Mouse (Mus musculus): ENCODE results near the gene Eif4e1b. TPM values are rescaled to one million over a fixed set of nuclear protein-coding genes. Genes with fewer than 3 reads are reported as not detected.
A peak's percentile ranks its signal among the peaks of the same experiment; 100 is the strongest.

The Eif4e1b gene
- polyA plus RNA-seq, 1 experiment from 2014 or later, result not detected

GRCm38 (mm10) chr13:54752656-54753055, 31.1 kb upstream of the Eif4e1b start:
- no peak overlapping the region for H3K4me3 ChIP-seq
- 59% methylated on average over 10 of the region's 10 CpGs for WGBS
- H3K9me3 ChIP-seq, result no peaks in the 10 kb centered on the region
- H3K27ac ChIP-seq (replicated peaks), result no peak overlapping the region
- H3K27me3 ChIP-seq (replicated peaks), result peaks cover 100% of the 10 kb centered on the region
- no peak overlapping the region for H3K9ac ChIP-seq
- ATAC-seq (ENCODE audit: extremely low read depth, insufficient number of reproducible peaks, low FRiP score, low TSS enrichment), result no peak
- peaks cover 12% of the 10 kb centered on the region for H3K4me1 ChIP-seq
- H3K4me2 ChIP-seq, result no peak overlapping the region
- no peaks in the 10 kb centered on the region for H3K36me3 ChIP-seq

DNA sequence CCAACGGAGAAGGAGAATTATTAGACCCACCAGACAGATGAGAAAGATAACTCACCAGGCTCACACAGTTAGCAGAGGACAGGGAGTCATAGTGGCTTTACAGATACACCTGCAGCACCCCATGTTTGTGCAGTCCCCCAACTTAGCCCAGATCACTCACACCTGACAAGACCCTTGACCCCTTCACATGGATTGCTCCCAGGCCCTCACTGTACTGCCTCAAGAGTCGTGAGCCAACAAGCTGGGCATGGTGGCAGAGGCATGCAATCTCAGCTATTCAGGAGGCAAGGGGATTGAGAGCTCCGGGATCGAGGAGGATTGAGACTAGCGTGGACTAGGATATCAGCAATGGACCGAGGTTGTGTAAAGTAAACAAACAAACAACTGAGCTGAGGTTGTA, 30.1 kb upstream of the Eif4e1b start:
- peaks cover 17% of the 10 kb centered on the region for H3K4me1 ChIP-seq
- H3K4me2 ChIP-seq, result no peak overlapping the region
- no peak overlapping the region for H3K4me3 ChIP-seq
- no peak overlapping the region for H3K27ac ChIP-seq (replicated peaks)
- no peak for ATAC-seq (ENCODE audit: extremely low read depth, insufficient number of reproducible peaks, low FRiP score, low TSS enrichment)
- 47% methylated on average over 6 of the region's 6 CpGs for WGBS
- H3K36me3 ChIP-seq, result no peaks in the 10 kb centered on the region
- no peaks in the 10 kb centered on the region for H3K9me3 ChIP-seq
- no peak overlapping the region for H3K9ac ChIP-seq
- peaks cover 95% of the 10 kb centered on the region for H3K27me3 ChIP-seq (replicated peaks)

GRCm38 (mm10) chr13:54754169-54755080, 29.4 kb upstream of the Eif4e1b start:
- peaks cover 17% of the 10 kb centered on the region for H3K4me1 ChIP-seq
- ATAC-seq (ENCODE audit: extremely low read depth, insufficient number of reproducible peaks, low FRiP score, low TSS enrichment), result no peak
- H3K27ac ChIP-seq (replicated peaks), result no peak overlapping the region
- no peak overlapping the region for H3K9ac ChIP-seq
- WGBS, result 27% methylated on average over 12 of the region's 12 CpGs
- H3K27me3 ChIP-seq (replicated peaks), result peaks cover 95% of the 10 kb centered on the region
- no peak overlapping the region for H3K4me2 ChIP-seq
- no peaks in the 10 kb centered on the region for H3K36me3 ChIP-seq
- no peak overlapping the region for H3K4me3 ChIP-seq
- H3K9me3 ChIP-seq, result no peaks in the 10 kb centered on the region

GRCm38 (mm10) chr13:54755201-54755830, 28.5 kb upstream of the Eif4e1b start:
- Histone ChIP-seq H3K27ac (replicated peaks) (no peak overlapping the region), H3K4me1 (peaks cover 9% of the 10 kb centered on the region), H3K4me3 (no peak overlapping the region), H3K4me2 (no peak overlapping the region), H3K36me3 (no peaks in the 10 kb centered on the region), H3K27me3 (replicated peaks) (peaks cover 95% of the 10 kb centered on the region), H3K9ac (no peak overlapping the region), H3K9me3 (no peaks in the 10 kb centered on the region)
- ATAC-seq (ENCODE audit: extremely low read depth, insufficient number of reproducible peaks, low FRiP score, low TSS enrichment), result no peak
- 5% methylated on average over 9 of the region's 9 CpGs for WGBS

GRCm38 (mm10) chr13:54756156-54756712, 27.6 kb upstream of the Eif4e1b start:
- H3K4me2 ChIP-seq, result no peak overlapping the region
- H3K36me3 ChIP-seq, result no peaks in the 10 kb centered on the region
- H3K9me3 ChIP-seq, result no peaks in the 10 kb centered on the region
- H3K4me1 ChIP-seq, result peaks cover 9% of the 10 kb centered on the region
- H3K9ac ChIP-seq, result no peak overlapping the region
- H3K4me3 ChIP-seq, result no peak overlapping the region
- no peak for ATAC-seq (ENCODE audit: extremely low read depth, insufficient number of reproducible peaks, low FRiP score, low TSS enrichment)
- 73% methylated on average over 8 of the region's 8 CpGs for WGBS
- H3K27ac ChIP-seq (replicated peaks), result no peak overlapping the region
- H3K27me3 ChIP-seq (replicated peaks), result peaks cover 95% of the 10 kb centered on the region

- Histone ChIP-seq H3K9ac (no peak overlapping the region), H3K4me1 (peaks cover 9% of the 10 kb centered on the region), H3K4me3 (peak overlapping the region; percentile 47), H3K36me3 (no peaks in the 10 kb centered on the region), H3K27me3 (replicated peaks) (peaks cover 95% of the 10 kb centered on the region), H3K4me2 (peak overlapping the region; percentile 68), H3K9me3 (no peaks in the 10 kb centered on the region), H3K27ac (replicated peaks) (no peak overlapping the region)
- no peak for ATAC-seq (ENCODE audit: extremely low read depth, insufficient number of reproducible peaks, low FRiP score, low TSS enrichment)
- WGBS, result 37% methylated on average over 10 of the region's 10 CpGs
Observed at GRCm38 (mm10) chr13:54757093-54757830, 26.5 kb upstream of the Eif4e1b start.

DNA sequence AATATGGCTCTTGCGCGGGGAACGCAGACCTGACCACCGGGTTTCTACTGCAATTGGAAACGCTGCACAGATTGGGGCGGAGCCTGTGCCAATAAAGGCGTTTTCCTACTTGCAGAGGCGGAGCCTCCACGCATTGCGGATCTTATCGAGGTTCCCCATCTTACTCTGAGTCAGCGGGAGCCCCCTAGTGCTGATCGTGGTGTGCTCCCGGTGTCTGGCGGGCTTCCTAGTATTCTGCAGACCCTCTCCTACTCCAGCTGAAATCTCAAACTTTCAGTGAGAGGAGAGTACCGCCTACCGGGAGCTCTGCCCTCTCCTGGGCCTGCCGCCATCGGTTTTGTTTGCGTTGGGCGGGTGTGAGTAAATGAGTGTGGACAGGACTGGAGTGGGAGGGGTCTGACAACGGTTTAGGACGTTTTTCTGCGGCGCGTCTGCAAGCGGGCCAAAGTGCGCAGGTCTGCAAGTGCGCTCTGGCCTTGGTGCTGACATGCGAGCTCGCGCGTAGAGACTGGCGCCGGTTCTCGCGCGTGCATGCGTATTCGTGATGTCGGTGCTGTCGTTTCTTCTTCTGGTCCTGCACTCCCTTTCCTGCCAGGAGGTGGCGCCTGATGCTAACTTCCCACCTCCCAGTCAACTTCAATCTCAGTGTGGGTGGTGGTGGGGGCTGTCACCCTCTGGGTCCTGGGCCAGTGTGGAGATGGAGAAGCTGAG, 25.6 kb upstream of the Eif4e1b start:
- peak; percentile 38; the same call in 1 of the 2 replicates for ATAC-seq (ENCODE audit: extremely low read depth, insufficient number of reproducible peaks, low FRiP score, low TSS enrichment)
- under 1% methylated on average over 43 of the region's 43 CpGs for WGBS
- H3K9me3 ChIP-seq, result no peaks in the 10 kb centered on the region
- H3K4me3 ChIP-seq, result peak overlapping the region; percentile 47
- H3K36me3 ChIP-seq, result no peaks in the 10 kb centered on the region
- peaks cover 95% of the 10 kb centered on the region for H3K27me3 ChIP-seq (replicated peaks)
- H3K27ac ChIP-seq (replicated peaks), result no peak overlapping the region
- no peak overlapping the region for H3K9ac ChIP-seq
- H3K4me2 ChIP-seq, result peak overlapping the region; percentile 68
- H3K4me1 ChIP-seq, result peaks cover 9% of the 10 kb centered on the region

DNA sequence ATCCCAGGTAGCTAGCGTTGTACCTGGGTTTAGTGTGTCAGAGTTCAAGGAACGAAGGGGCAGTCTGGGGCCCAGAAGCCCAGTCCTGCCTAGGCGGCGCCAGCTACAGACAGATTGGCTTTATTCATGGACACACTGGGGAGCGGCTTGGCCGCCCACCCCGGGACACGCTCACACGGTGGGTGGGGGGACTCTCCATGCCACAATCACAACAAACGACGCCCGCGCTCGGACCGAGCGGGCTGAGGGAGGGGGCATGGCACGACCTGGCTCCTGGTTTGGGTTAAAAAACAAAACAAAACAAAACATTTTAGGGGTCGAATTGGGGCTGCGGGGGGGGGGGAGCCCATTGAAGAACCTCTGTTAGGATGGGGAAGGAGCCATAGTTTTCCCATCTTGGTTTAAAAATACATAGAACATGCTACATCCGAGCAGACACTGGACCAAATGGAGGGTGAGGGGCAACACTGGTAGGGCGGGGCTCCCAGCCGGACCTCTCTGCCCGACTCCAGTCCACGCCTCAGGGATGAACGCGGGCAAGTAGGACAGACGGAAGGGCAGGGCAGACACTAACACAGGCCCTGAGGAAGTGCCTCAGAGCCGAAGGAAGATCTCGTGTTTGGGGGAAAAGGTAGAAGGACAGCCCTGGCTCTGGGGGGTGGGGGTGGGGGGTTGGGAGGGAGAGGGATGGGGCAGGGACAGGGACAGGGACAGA, 24.9 kb upstream of the Eif4e1b start:
- peaks cover 9% of the 10 kb centered on the region for H3K4me1 ChIP-seq
- peak; percentile 42; the same call in 1 of the 2 replicates for ATAC-seq (ENCODE audit: extremely low read depth, insufficient number of reproducible peaks, low FRiP score, low TSS enrichment)
- peak overlapping the region; percentile 47; the same call in 1 of the 2 replicates for H3K4me3 ChIP-seq
- H3K27ac ChIP-seq (replicated peaks), result no peak overlapping the region
- H3K9me3 ChIP-seq, result no peaks in the 10 kb centered on the region
- H3K27me3 ChIP-seq (replicated peaks), result peaks cover 95% of the 10 kb centered on the region
- peak overlapping the region; percentile 68 for H3K4me2 ChIP-seq
- H3K9ac ChIP-seq, result no peak overlapping the region
- WGBS, result 2% methylated on average over 29 of the region's 29 CpGs
- H3K36me3 ChIP-seq, result no peaks in the 10 kb centered on the region

- Histone ChIP-seq H3K36me3 (no peaks in the 10 kb centered on the region), H3K4me1 (peaks cover 9% of the 10 kb centered on the region), H3K4me3 (no peak overlapping the region), H3K27ac (replicated peaks) (no peak overlapping the region), H3K27me3 (replicated peaks) (peaks cover 95% of the 10 kb centered on the region), H3K9me3 (no peaks in the 10 kb centered on the region), H3K4me2 (no peak overlapping the region), H3K9ac (no peak overlapping the region)
- no peak for ATAC-seq (ENCODE audit: extremely low read depth, insufficient number of reproducible peaks, low FRiP score, low TSS enrichment)
- WGBS, result 13% methylated on average over 7 of the region's 7 CpGs
Observed at GRCm38 (mm10) chr13:54759496-54759895, 24.3 kb upstream of the Eif4e1b start.

DNA sequence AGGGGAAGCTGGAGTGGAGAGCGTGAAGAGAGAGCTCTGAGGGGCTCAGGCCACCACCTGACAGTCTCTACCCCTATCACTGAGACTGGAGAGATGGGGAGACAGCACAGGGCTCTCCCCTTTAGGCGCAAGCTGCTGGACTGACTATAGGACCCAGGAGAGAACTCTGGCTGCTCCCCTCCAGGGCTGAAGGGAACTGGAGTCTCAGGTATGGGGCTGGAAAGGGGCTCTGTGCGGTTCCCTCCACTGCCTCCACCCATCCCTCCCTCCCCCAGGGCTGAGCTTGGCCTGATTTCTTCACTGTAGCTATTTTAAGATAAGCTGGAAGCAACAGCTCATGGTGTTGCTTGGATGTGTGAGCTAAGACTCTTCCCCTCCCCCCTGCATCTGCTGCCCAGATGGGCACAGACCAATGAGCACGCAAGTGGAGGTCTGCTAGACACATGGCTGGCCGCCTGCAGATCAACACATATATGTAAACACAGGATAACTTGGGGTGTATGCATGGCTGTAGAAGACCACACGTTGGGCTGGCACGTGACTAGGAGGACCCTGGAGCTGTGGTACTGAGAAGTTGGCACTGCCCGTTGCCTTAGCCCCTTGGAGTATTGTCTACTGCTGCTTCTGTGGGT, 23.5 kb upstream of the Eif4e1b start:
- ATAC-seq (ENCODE audit: extremely low read depth, insufficient number of reproducible peaks, low FRiP score, low TSS enrichment), result no peak
- Histone ChIP-seq H3K9me3 (no peaks in the 10 kb centered on the region), H3K4me3 (no peak overlapping the region), H3K27ac (replicated peaks) (no peak overlapping the region), H3K4me1 (peaks cover 8% of the 10 kb centered on the region), H3K4me2 (no peak overlapping the region), H3K9ac (no peak overlapping the region), H3K27me3 (replicated peaks) (peaks cover 95% of the 10 kb centered on the region), H3K36me3 (no peaks in the 10 kb centered on the region)
- 49% methylated on average over 8 of the region's 8 CpGs for WGBS
